Mouse (Mus musculus) heart, embryonic 16.5 days (tissue): ENCODE measurements around the gene Epha2. TPM values are rescaled to one million over a fixed set of nuclear protein-coding genes. Genes with fewer than 3 reads are reported as not detected.

Experiments
- ATAC-seq: fragments of 200-750 bp; cut with Nextera tagmentation; replicated peaks from 2 replicates; pipeline ENCODE4 v1.8.0; 2017; ENCODE audit warnings: moderate number of reproducible peaks; ENCODE audit not compliant: insufficient read depth, low FRiP score; ENCODE audit errors: extremely low read depth
- H3K27ac ChIP-seq: fragments of 300-500 bp; sonication (generic); 2 replicates; pipeline ENCODE4 v1.5.1; 2014; ENCODE audit warnings: mild to moderate bottlenecking, low read length, control low read depth, moderate library complexity
- H3K27me3 ChIP-seq: fragments of 300-500 bp; sonication (generic); 2 replicates; pipeline ENCODE4 v1.6.1; 2014; ENCODE audit warnings: low read length, mixed read lengths; ENCODE audit not compliant: control insufficient read depth, insufficient read depth
- H3K36me3 ChIP-seq: fragments of 300-500 bp; sonication (generic); 2 replicates; pipeline ENCODE4 v1.6.1; 2014; ENCODE audit not compliant: control insufficient read depth, insufficient read depth
- H3K4me1 ChIP-seq: fragments of 300-500 bp; sonication (generic); 2 replicates; pipeline ENCODE4 v1.6.1; 2014; ENCODE audit warnings: low read length, mixed read lengths; ENCODE audit not compliant: control insufficient read depth, insufficient read depth
- H3K4me2 ChIP-seq: fragments of 300-500 bp; sonication (generic); 2 replicates; pipeline ENCODE4 v1.6.1; 2014; ENCODE audit warnings: low read depth, mild to moderate bottlenecking, control low read depth, low read length
- H3K4me3 ChIP-seq: fragments of 300-500 bp; sonication (generic); 2 replicates; pipeline ENCODE4 v1.5.1; 2014; ENCODE audit warnings: mild to moderate bottlenecking, control low read depth, low read length
- H3K9ac ChIP-seq: fragments of 300-500 bp; sonication (generic); 2 replicates; pipeline ENCODE4 v1.6.1; 2014; ENCODE audit warnings: low read length, control low read depth
- H3K9me3 ChIP-seq: fragments of 300-500 bp; sonication (generic); replicated peaks from 2 replicates; pipeline ENCODE4 v1.6.1; 2016; ENCODE audit warnings: low read length; ENCODE audit not compliant: control insufficient read depth
- WGBS: fragments of 180-500 bp; shearing (Covaris S2); extraction: QIAGEN DNeasy Blood & Tissue Kit; methylation state at CpG from one replicate; pipeline ENCODE4 v1.1.7; 2014; 5-methylcytosine and 5-hydroxymethylcytosine counted together
- polyA plus RNA-seq: library from polyadenylated mRNA; unstranded; fragments of >200 nt; fragmentation: Nextera tagmentation; extraction: Ambion mirVana; gene quantifications from 2 replicates; pipeline ENCODE4 v1.2.1, GENCODE M21; 2015

The Epha2 gene
- polyA plus RNA-seq, 1 experiment from 2014 or later = 3.1 TPM

- ATAC-seq = no peak
- Histone ChIP-seq H3K4me3 (no peak overlapping the region), H3K27ac (no peak overlapping the region; the same call in 1 of the 2 replicates), H3K4me1 (0 out of 2 replicates have a peak, but pooled peaks cover 2% of the 10 kb centered on the region), H3K9ac (no peak overlapping the region), H3K4me2 (no peak overlapping the region), H3K27me3 (no peaks in the 10 kb centered on the region), H3K36me3 (no peaks in the 10 kb centered on the region), H3K9me3 (peaks cover 6% of the 10 kb centered on the region)
- 80% methylated on average over 5 of the region's 5 CpGs for WGBS
Measured at GRCm38 (mm10) chr4:141352986-141353385, 51.9 kb downstream of the Epha2 start.

GRCm38 (mm10) chr4:141353868-141354267 is 52.8 kb downstream of the Epha2 start:
- ATAC-seq = peak; percentile 58; the same call in 1 of the 2 replicates
- peak overlapping the region; percentile 9; the same call in 1 of the 2 replicates for H3K27ac ChIP-seq

GRCm38 (mm10) chr4:141357811-141358210 is 56.8 kb downstream of the Epha2 start:
- H3K4me3 ChIP-seq = no peak overlapping the region
- no peaks in the 10 kb centered on the region for H3K36me3 ChIP-seq
- H3K9me3 ChIP-seq = peaks cover 6% of the 10 kb centered on the region
- H3K27ac ChIP-seq = no peak overlapping the region
- 0 out of 2 replicates have a peak, but pooled peaks cover 2% of the 10 kb centered on the region for H3K4me1 ChIP-seq
- no peaks in the 10 kb centered on the region for H3K27me3 ChIP-seq
- no peak overlapping the region for H3K4me2 ChIP-seq
- ATAC-seq = no peak
- no peak overlapping the region for H3K9ac ChIP-seq

More at GRCm38 (mm10) chr4:141353868-141354267, 52.8 kb downstream of the Epha2 start:
- H3K4me1 ChIP-seq = 0 out of 2 replicates have a peak, but pooled peaks cover 2% of the 10 kb centered on the region
- peaks cover 6% of the 10 kb centered on the region for H3K9me3 ChIP-seq
- WGBS = 62% methylated on average over 8 of the region's 8 CpGs
- no peak overlapping the region for H3K9ac ChIP-seq
- no peaks in the 10 kb centered on the region for H3K36me3 ChIP-seq
- H3K27me3 ChIP-seq = no peaks in the 10 kb centered on the region
- H3K4me3 ChIP-seq = no peak overlapping the region
- H3K4me2 ChIP-seq = no peak overlapping the region

GRCm38 (mm10) chr4:141359222-141359621 is 58.2 kb downstream of the Epha2 start:
- Histone ChIP-seq H3K9me3 (peaks cover 6% of the 10 kb centered on the region), H3K27me3 (peaks cover 6% of the 10 kb centered on the region; the same call in 1 of the 2 replicates), H3K4me3 (no peak overlapping the region), H3K27ac (no peak overlapping the region), H3K4me2 (no peak overlapping the region), H3K4me1 (no peaks in the 10 kb centered on the region), H3K36me3 (no peaks in the 10 kb centered on the region), H3K9ac (no peak overlapping the region)
- no peak for ATAC-seq
- 82% methylated on average over 6 of the region's 6 CpGs for whole genome bisulfite sequencing

- ATAC-seq = no peak
- Histone ChIP-seq H3K9ac (no peak overlapping the region), H3K27ac (no peak overlapping the region), H3K4me2 (no peak overlapping the region), H3K9me3 (peaks cover 6% of the 10 kb centered on the region), H3K36me3 (no peaks in the 10 kb centered on the region), H3K27me3 (peaks cover 15% of the 10 kb centered on the region; the same call in 1 of the 2 replicates), H3K4me1 (no peaks in the 10 kb centered on the region), H3K4me3 (no peak overlapping the region)
- WGBS = 39% methylated on average over 7 of the region's 7 CpGs
Measured at GRCm38 (mm10) chr4:141360846-141361245, 59.8 kb downstream of the Epha2 start.

GRCm38 (mm10) chr4:141362937-141363548 is 62.0 kb downstream of the Epha2 start:
- Histone ChIP-seq H3K9ac (no peak overlapping the region), H3K4me3 (no peak overlapping the region), H3K4me2 (no peak overlapping the region), H3K9me3 (no peaks in the 10 kb centered on the region), H3K27ac (no peak overlapping the region), H3K4me1 (0 out of 2 replicates have a peak, but pooled peaks cover 3% of the 10 kb centered on the region), H3K36me3 (no peaks in the 10 kb centered on the region), H3K27me3 (peaks cover 28% of the 10 kb centered on the region)
- no peak for ATAC-seq
- WGBS = 25% methylated on average over 11 of the region's 11 CpGs

DNA sequence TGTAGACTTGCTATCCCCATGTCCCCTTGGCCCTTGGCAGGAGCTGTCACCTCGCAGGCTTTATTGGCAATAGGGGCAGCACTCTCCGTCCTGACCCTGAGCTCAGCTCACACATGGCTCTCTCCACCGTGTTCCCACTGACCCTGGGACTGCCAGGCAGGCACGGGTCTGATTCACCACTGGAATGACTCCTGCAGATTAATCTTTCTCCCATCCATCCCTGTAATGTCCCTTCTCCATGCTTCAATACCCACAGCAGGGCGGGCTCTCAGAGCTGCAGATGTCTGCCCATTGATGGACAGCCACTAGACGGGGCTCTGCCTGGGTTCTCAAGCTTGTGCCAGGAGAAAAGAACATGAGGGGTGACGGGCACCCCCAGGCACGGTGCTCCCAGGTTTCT is 64.1 kb downstream of the Epha2 start:
- 55% methylated on average over 8 of the region's 8 CpGs for WGBS
- Histone ChIP-seq H3K4me1 (0 out of 2 replicates have a peak, but pooled peaks cover 3% of the 10 kb centered on the region), H3K4me2 (no peak overlapping the region), H3K4me3 (no peak overlapping the region), H3K27me3 (peaks cover 35% of the 10 kb centered on the region), H3K9me3 (no peaks in the 10 kb centered on the region), H3K36me3 (no peaks in the 10 kb centered on the region), H3K27ac (no peak overlapping the region), H3K9ac (no peak overlapping the region)
- ATAC-seq = no peak

GRCm38 (mm10) chr4:141365876-141366275 is 64.8 kb downstream of the Epha2 start:
- Histone ChIP-seq H3K4me2 (no peak overlapping the region), H3K4me1 (0 out of 2 replicates have a peak, but pooled peaks cover 3% of the 10 kb centered on the region), H3K9me3 (no peaks in the 10 kb centered on the region), H3K27ac (no peak overlapping the region), H3K27me3 (peaks cover 35% of the 10 kb centered on the region), H3K4me3 (no peak overlapping the region), H3K36me3 (no peaks in the 10 kb centered on the region), H3K9ac (no peak overlapping the region)
- ATAC-seq = no peak
- 46% methylated on average over 7 of the region's 7 CpGs for WGBS

DNA sequence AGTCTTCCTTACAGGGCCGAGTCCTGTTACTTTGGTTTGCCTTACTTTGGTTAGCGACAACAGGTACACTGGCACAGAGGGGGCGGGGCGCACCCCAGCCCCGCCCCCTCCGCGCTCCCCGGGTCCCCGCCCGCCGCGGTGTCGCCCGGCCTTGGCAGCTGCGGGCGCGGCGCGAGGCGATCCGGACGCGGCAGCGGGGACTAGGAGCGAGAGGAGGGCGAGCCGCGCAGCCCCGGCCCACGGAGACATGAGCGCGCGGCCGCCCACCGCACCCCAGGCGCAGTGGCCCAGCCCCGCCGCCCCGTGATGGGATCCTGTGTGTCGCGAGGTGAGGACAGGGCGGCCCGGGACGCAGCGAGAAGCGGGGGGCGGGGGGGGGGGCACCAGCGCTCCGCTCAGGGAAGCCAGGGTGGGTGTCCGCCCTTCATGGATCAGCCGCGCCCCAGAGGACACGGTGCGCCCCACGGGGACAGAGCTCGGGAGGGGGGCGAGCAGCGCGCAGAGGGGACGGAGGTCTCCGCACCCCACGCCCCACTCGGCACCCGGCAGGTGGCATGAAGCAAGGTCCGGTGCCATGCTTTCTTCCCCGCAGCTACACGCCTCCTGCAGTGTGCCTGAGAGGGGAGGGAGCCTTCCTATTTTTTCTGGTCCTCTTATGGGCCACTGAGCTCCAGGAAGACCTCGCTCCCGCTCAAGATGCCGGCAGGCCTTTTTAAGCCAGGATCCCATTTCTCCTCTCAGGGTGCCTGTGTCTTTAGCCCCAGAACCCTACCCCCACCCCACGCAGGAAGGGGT is 67.2 kb downstream of the Epha2 start, which contains the start of gene Fam131c:
Fam131c (plus strand) TSS at position 224 of the 795 bp plus-strand sequence.
- peaks cover 35% of the 10 kb centered on the region for H3K27me3 ChIP-seq
- H3K4me3 ChIP-seq = peak within 1 kb of the TSS; percentile 59
- H3K4me2 ChIP-seq = peak within 1 kb of the TSS; percentile 83
- H3K4me1 ChIP-seq = 0 out of 2 replicates have a peak, but pooled peaks cover 3% of the 10 kb centered on the region
- H3K36me3 ChIP-seq = no peaks in the 10 kb centered on the region
- 1% methylated on average over 59 of the region's 71 CpGs for WGBS
- H3K9me3 ChIP-seq = no peaks in the 10 kb centered on the region
- H3K9ac ChIP-seq = peak within 1 kb of the TSS; percentile 71
- no peak within 1 kb of the TSS for H3K27ac ChIP-seq
- 0 out of 2 replicates have a peak, but pooled peaks have one; percentile 40 for ATAC-seq
